Mouse (Mus musculus) neural tube, embryonic 14.5 days (tissue): ENCODE measurements around the gene Pex3. TPM values are rescaled to one million over a fixed set of nuclear protein-coding genes. Genes with fewer than 3 reads are reported as not detected.
"Not testable (repeated sequence)": the region's sequence is repeated elsewhere in the genome, so short reads cannot be mapped to it uniquely, and the experiment has no call there.

Source experiments
- ATAC-seq: fragments of 200-750 bp; cut with Nextera tagmentation; 2 replicates; pipeline ENCODE4 v1.8.0; 2017; ENCODE audit warnings: low read depth, mild to moderate bottlenecking, moderate TSS enrichment, moderate library complexity
- H3K27ac ChIP-seq: fragments of 300-500 bp; sonication (generic); 2 replicates; pipeline ENCODE4 v1.5.1; 2014; ENCODE audit warnings: low read depth, mild to moderate bottlenecking, control low read depth, low read length, moderate library complexity, mixed read lengths
- H3K27me3 ChIP-seq: fragments of 300-500 bp; sonication (generic); 2 replicates; pipeline ENCODE4 v1.6.1; 2014; ENCODE audit warnings: low read length; ENCODE audit not compliant: control insufficient read depth, insufficient read depth
- H3K36me3 ChIP-seq: fragments of 300-500 bp; sonication (generic); 2 replicates; pipeline ENCODE4 v1.6.1; 2014; ENCODE audit warnings: low read length, mixed read lengths; ENCODE audit not compliant: control insufficient read depth, insufficient read depth
- H3K4me1 ChIP-seq: fragments of 300-500 bp; sonication (generic); 2 replicates; pipeline ENCODE4 v1.6.1; 2014; ENCODE audit warnings: low read length; ENCODE audit not compliant: control insufficient read depth, insufficient read depth
- H3K4me2 ChIP-seq: fragments of 300-500 bp; sonication (generic); 2 replicates; pipeline ENCODE4 v1.6.1; 2014; ENCODE audit warnings: mild to moderate bottlenecking, low read depth, low read length, control low read depth
- H3K4me3 ChIP-seq: fragments of 300-500 bp; sonication (generic); 2 replicates; pipeline ENCODE4 v1.5.1; 2014; ENCODE audit warnings: low read depth, low read length, control low read depth, mixed read lengths
- H3K9ac ChIP-seq: fragments of 300-500 bp; sonication (generic); replicated peaks from 2 replicates; pipeline ENCODE4 v1.6.1; 2014; ENCODE audit warnings: low read depth, mild to moderate bottlenecking, control low read depth, low read length, mixed read lengths
- H3K9me3 ChIP-seq: fragments of 300-500 bp; sonication (generic); 2 replicates; pipeline ENCODE4 v1.6.1; 2016; ENCODE audit warnings: low read length; ENCODE audit not compliant: control insufficient read depth
- WGBS: fragments of 180-500 bp; shearing (Covaris S2); extraction: QIAGEN DNeasy Blood & Tissue Kit; methylation state at CpG from one replicate; pipeline ENCODE4 v1.1.7; 2014; 5-methylcytosine and 5-hydroxymethylcytosine counted together
- polyA plus RNA-seq: library from polyadenylated mRNA; unstranded; fragments of >200 nt; fragmentation: Nextera tagmentation; extraction: Ambion mirVana; gene quantifications from 2 replicates; pipeline ENCODE4 v1.2.1, GENCODE M21; 2014

Pex3 gene
- polyA plus RNA-seq, 1 experiment from 2014 or later, result 31.9 TPM

GRCm38 (mm10) chr10:13501533-13501932 lies 51.4 kb downstream of the Pex3 start:
- H3K27ac ChIP-seq, ATAC-seq, H3K9me3 ChIP-seq, H3K27me3 ChIP-seq, H3K4me1 ChIP-seq, H3K36me3 ChIP-seq: not testable (repeated sequence)
- peak overlapping the region; percentile 61 for H3K4me3 ChIP-seq
- H3K4me2 ChIP-seq, result peak overlapping the region; percentile 72
- H3K9ac ChIP-seq, result peak overlapping the region; percentile 76
- 58% methylated on average over 4 of the region's 4 CpGs for WGBS

GRCm38 (mm10) chr10:13500938-13501496 lies 51.9 kb downstream of the Pex3 start:
- no peaks in the 10 kb centered on the region for H3K9me3 ChIP-seq
- under 1% methylated on average over 23 of the region's 30 CpGs for WGBS
- no peak overlapping the region for H3K27ac ChIP-seq
- H3K9ac ChIP-seq, result peak overlapping the region; percentile 76
- no peaks in the 10 kb centered on the region for H3K36me3 ChIP-seq
- no peaks in the 10 kb centered on the region for H3K27me3 ChIP-seq
- H3K4me3 ChIP-seq, result peak overlapping the region; percentile 61
- no peaks in the 10 kb centered on the region for H3K4me1 ChIP-seq
- peak; percentile 92 for ATAC-seq
- H3K4me2 ChIP-seq, result peak overlapping the region; percentile 72

GRCm38 (mm10) chr10:13500473-13500872 lies 52.5 kb downstream of the Pex3 start:
- no peak for ATAC-seq
- H3K36me3 ChIP-seq, result no peaks in the 10 kb centered on the region

GRCm38 (mm10) chr10:13499331-13499730 lies 53.6 kb downstream of the Pex3 start, which contains the start of gene Fuca2:
Gene Fuca2 (plus strand): TSS chr10:13499540.
- Histone ChIP-seq H3K27me3 (no peaks in the 10 kb centered on the region), H3K4me1 (no peaks in the 10 kb centered on the region), H3K27ac (no peak within 1 kb of the TSS), H3K9ac (no peak within 1 kb of the TSS), H3K9me3 (no peaks in the 10 kb centered on the region), H3K4me2 (no peak within 1 kb of the TSS), H3K36me3 (no peaks in the 10 kb centered on the region), H3K4me3 (no peak within 1 kb of the TSS)
- no peak for ATAC-seq
- WGBS, result 81% methylated on average over 2 of the region's 2 CpGs

More at GRCm38 (mm10) chr10:13500473-13500872, 52.5 kb downstream of the Pex3 start:
- H3K4me1 ChIP-seq, result no peaks in the 10 kb centered on the region
- H3K27me3 ChIP-seq, result no peaks in the 10 kb centered on the region
- H3K9me3 ChIP-seq, result no peaks in the 10 kb centered on the region
- 48% methylated on average over 9 of the region's 9 CpGs for WGBS
- H3K4me3 ChIP-seq, result peak overlapping the region; percentile 61
- H3K4me2 ChIP-seq, result peak overlapping the region; percentile 72
- H3K27ac ChIP-seq, result no peak overlapping the region
- peak overlapping the region; percentile 76 for H3K9ac ChIP-seq

GRCm38 (mm10) chr10:13496315-13496714 lies 56.6 kb downstream of the Pex3 start:
- H3K9me3 ChIP-seq, result no peaks in the 10 kb centered on the region
- H3K36me3 ChIP-seq, result no peaks in the 10 kb centered on the region
- 88% methylated on average over 3 of the region's 3 CpGs for WGBS
- H3K27ac ChIP-seq, result no peak overlapping the region
- H3K9ac ChIP-seq, result no peak overlapping the region
- no peak overlapping the region for H3K4me3 ChIP-seq
- H3K4me2 ChIP-seq, result no peak overlapping the region
- H3K4me1 ChIP-seq, result no peaks in the 10 kb centered on the region
- no peaks in the 10 kb centered on the region for H3K27me3 ChIP-seq
- ATAC-seq, result no peak

- H3K27me3 ChIP-seq, result no peaks in the 10 kb centered on the region
- H3K9ac ChIP-seq, result no peak overlapping the region
- no peaks in the 10 kb centered on the region for H3K9me3 ChIP-seq
- ATAC-seq, result no peak
- H3K27ac ChIP-seq, result no peak overlapping the region
- H3K4me2 ChIP-seq, result no peak overlapping the region
- H3K36me3 ChIP-seq, result no peaks in the 10 kb centered on the region
- no peaks in the 10 kb centered on the region for H3K4me1 ChIP-seq
- no peak overlapping the region for H3K4me3 ChIP-seq
- 90% methylated on average over 9 of the region's 9 CpGs for WGBS
Observed at GRCm38 (mm10) chr10:13493978-13494686, 58.8 kb downstream of the Pex3 start.

- Histone ChIP-seq H3K27me3 (no peaks in the 10 kb centered on the region), H3K9ac (no peak overlapping the region), H3K27ac (no peak overlapping the region), H3K4me3 (no peak overlapping the region), H3K9me3 (no peaks in the 10 kb centered on the region), H3K4me1 (no peaks in the 10 kb centered on the region), H3K4me2 (no peak overlapping the region), H3K36me3 (no peaks in the 10 kb centered on the region)
- 90% methylated on average over 6 of the region's 6 CpGs for WGBS
- ATAC-seq, result no peak
Observed at GRCm38 (mm10) chr10:13489671-13490070, 63.3 kb downstream of the Pex3 start.

- no peaks in the 10 kb centered on the region for H3K36me3 ChIP-seq
- H3K27me3 ChIP-seq, result no peaks in the 10 kb centered on the region
- H3K4me2 ChIP-seq, result no peak overlapping the region
- H3K4me1 ChIP-seq, result no peaks in the 10 kb centered on the region
- H3K4me3 ChIP-seq, result no peak overlapping the region
- no peak overlapping the region for H3K9ac ChIP-seq
- peak; percentile 63; the same call in 1 of the 2 replicates for ATAC-seq
- 44% methylated on average over 4 of the region's 4 CpGs for WGBS
- H3K9me3 ChIP-seq, result no peaks in the 10 kb centered on the region
- no peak overlapping the region for H3K27ac ChIP-seq
Observed at GRCm38 (mm10) chr10:13485958-13486357, 67.0 kb downstream of the Pex3 start.

- no peak overlapping the region for H3K9ac ChIP-seq
- peaks cover 4% of the 10 kb centered on the region; the same call in 1 of the 2 replicates for H3K4me1 ChIP-seq
- ATAC-seq, result no peak
- H3K27ac ChIP-seq, result no peak overlapping the region
- H3K4me2 ChIP-seq, result no peak overlapping the region
- H3K4me3 ChIP-seq, result no peak overlapping the region
- 0 out of 2 replicates have a peak, but pooled peaks cover 3% of the 10 kb centered on the region for H3K27me3 ChIP-seq
- H3K36me3 ChIP-seq, result no peaks in the 10 kb centered on the region
- 86% methylated on average over 6 of the region's 6 CpGs for WGBS
- H3K9me3 ChIP-seq, result no peaks in the 10 kb centered on the region
Observed at GRCm38 (mm10) chr10:13479341-13479740, 73.6 kb downstream of the Pex3 start.
